Mouse (Mus musculus) CH12.LX (cell line): ENCODE data around the gene Hapln1. TPM values are rescaled to one million over a fixed set of nuclear protein-coding genes. Genes with fewer than 3 reads are reported as not detected.

ENCODE experiments used
- polyA plus RNA-seq: library from polyadenylated mRNA; unstranded; fragments of >175 nt; gene quantifications from 2 replicates; pipeline ENCODE4 v1.2.1, GENCODE M21; 2012; ENCODE audit warnings: low read depth; ENCODE audit not compliant: insufficient read length
- total RNA-seq, 2 experiments: library from RNA; depleted of rRNA; stranded (reverse); fragments of 300-350 nt in 1 of 2; fragments of >200 nt in 1 of 2; gene quantifications; 2 replicates each; pipeline ENCODE4 v1.2.3; 2012 to 2014

The Hapln1 gene
- total and polyA plus RNA-seq, 3 experiments = 0.30 to 2.6 (median 0.46) TPM

Other genes with a start within 250 kb of the Hapln1 start
- 0.04 and 0.17 TPM in 2 replicates for gene Vcan, start 202.7 kb downstream of the Hapln1 start, total RNA-seq (2012; rRNA removed)
- 0.07 and 0.12 TPM in 2 replicates for gene Vcan, start 202.7 kb downstream of the Hapln1 start, total RNA-seq (2014; rRNA removed)
- 0.23 and 0.63 TPM in 2 replicates for gene Vcan, start 202.7 kb downstream of the Hapln1 start, polyA plus RNA-seq